Mouse (Mus musculus) mesoderm, embryonic 11.5 days (tissue): ENCODE measurements around the gene Gm42906.

Source experiments
- DNase-seq: peaks from one replicate; pipeline ENCODE4 v3.0.0-alpha.2; 2012; ENCODE audit warnings: low read depth, low spot score

Gene Gm42906

GRCm38 (mm10) chr5:151394690-151395089, 33.3 kb downstream of the Gm42906 start:
- no peak for DNase-seq

DNA sequence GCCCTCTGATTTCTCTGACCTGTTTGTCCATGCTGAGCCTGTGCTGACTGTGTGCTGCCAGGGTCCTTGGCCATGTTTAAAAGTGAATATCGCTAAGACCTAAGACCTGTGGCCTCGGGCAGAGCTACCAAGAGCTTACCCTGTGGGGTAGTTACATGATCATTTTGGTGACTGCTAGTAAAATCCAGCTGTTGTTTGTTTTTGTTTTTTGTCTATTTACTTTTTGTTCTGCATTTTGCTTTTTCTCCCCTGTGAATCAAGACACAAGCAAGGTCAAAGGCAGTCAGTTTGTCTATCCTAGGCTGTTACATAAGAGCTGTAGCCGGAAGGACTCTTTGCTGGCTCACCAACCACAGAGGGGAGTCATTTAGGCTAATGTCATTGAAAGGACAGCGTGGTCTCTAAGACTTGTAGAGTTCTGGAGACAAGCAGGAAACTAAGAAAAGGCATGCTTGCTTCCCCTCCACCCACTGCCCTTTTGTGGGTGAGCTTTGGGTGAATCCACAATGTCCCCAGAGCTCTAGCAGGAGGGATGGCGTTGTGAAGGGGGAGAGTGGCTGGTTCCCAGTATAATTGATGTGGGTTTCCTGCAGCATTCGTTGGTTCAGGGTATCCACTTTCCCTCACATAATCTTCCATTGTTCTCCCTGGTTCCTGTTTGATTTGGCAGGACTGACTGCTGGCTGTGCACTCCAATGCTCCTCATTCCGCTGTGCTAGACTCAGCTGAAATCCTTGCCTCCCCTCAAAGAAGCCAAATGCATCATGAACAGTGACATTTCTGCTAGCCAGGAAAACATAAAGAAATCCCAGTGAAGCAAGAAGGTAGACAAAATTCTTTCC, 33.9 kb downstream of the Gm42906 start:
- DNase-seq = no peak

DNA sequence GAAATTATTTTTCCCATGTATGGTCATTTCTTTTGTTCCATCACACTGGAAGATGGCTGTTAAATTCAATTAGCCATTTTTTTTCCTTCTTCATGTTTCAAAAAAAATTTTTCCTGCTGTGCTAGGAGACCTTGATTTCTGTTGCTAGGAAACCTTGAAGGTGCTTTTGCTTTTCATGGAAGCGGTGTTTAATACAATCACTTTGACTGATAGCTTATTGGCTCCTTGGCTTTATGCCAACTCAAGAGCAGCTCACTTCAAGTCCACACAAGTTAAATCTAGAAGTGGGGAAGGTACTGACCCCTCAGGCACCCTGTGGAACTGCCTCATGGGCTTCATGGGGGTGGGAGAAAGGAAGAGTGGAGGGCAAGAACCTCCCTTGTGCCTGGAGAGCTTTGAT, 38.1 kb downstream of the Gm42906 start:
- no peak for DNase-seq

GRCm38 (mm10) chr5:151379896-151380295, 48.1 kb downstream of the Gm42906 start:
- no peak for DNase-seq

GRCm38 (mm10) chr5:151379210-151379609, 48.8 kb downstream of the Gm42906 start:
- DNase-seq = no peak

GRCm38 (mm10) chr5:151376931-151377330, 51.0 kb downstream of the Gm42906 start:
- DNase-seq = no peak

DNA sequence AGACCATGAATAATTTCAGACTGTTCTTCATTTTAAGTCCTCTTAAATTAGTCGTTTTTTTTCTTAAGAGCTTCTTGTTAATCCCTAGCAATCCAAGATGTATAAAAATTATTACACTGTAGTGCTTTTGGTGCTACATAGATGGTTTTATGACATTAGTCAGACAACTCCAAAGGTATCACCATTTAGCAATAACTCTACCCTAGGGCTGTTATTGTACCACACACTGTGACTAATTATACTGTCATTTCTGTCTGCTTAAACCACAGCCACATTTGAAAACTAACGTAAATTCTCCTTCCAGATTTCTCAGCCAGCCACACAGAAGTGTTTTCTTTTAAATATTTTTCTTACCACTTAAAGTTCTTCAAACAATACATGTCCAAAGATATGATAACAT, 53.1 kb downstream of the Gm42906 start:
- no peak for DNase-seq

GRCm38 (mm10) chr5:151371130-151371529, 56.8 kb downstream of the Gm42906 start:
- DNase-seq = no peak

GRCm38 (mm10) chr5:151369306-151369721, 58.6 kb downstream of the Gm42906 start:
- no peak for DNase-seq

GRCm38 (mm10) chr5:151368395-151369190, 59.4 kb downstream of the Gm42906 start:
- peak; percentile 100 for DNase-seq

DNA sequence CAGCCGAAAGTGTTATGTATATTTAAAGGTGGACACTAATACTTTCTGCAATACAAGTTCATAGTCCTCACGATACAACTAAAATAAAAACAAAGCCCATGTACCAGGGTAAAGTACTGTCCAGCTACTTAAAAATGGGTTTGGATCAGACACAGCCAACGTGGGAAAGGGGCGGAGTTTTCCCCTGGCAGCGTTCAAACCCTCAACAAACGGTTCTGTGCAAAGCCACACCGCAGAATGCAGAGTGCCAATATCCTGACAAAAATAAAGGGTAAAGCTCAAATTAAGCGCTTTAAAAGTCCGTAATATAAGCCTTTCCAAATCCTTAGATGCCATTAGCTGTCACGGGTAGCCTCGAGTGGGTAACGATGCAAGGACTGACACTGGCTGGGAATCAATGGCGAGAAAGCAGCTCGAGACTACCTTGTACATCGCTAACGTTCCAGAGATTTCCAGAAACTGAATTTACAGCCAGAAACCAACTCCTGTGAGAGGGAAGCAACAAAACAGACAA, 60.0 kb downstream of the Gm42906 start:
- DNase-seq = peak; percentile 37

GRCm38 (mm10) chr5:151367317-151367716, 60.6 kb downstream of the Gm42906 start:
- DNase-seq = no peak

DNA sequence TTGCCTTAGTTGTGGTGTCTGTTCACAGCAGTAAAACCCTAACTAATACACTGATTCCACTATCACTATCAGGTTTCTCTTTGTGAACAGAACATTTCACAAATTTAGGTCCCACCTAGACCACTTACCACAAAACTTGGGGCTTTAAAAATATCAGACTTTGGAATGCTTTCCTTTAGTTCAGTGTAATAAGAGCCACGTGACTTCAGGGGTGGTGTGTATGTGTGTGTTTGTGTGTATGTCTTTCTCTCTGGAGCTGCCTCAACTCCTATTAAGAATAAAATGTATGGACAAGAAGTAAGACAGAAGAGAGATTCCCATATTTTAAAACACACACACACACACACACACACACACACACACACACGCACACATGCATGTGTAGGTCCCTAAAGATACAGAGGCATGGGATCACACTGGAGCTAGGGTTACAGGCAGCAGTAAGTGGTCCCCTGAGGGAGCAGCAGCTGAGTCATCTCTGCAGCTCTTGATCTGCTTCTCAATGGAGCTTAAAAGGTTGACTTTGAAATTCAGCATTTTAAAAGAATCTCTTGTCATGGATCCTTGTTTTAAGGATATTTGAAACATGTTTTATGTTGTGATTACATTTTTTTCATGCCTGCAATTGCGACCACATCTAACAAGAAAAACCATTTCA, 64.5 kb downstream of the Gm42906 start:
- DNase-seq = no peak

DNA sequence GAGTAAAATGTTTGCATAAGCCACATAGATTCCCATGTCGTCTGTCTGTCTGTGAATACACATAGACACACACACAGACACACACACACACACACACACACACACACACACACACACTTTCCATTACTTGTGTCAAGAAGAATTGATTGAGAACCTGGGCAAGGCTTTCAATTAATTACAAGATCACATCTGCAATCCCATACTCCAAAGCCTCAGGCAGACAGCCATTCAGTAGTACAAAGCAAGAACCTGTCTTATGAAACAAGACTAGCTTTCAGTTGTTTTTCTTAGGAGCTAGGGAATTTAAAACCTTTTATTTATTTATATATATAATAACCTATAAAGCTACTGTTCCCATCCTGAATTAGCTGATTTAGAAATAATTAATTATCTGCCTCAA, 78.3 kb downstream of the Gm42906 start:
- DNase-seq = no peak

DNA sequence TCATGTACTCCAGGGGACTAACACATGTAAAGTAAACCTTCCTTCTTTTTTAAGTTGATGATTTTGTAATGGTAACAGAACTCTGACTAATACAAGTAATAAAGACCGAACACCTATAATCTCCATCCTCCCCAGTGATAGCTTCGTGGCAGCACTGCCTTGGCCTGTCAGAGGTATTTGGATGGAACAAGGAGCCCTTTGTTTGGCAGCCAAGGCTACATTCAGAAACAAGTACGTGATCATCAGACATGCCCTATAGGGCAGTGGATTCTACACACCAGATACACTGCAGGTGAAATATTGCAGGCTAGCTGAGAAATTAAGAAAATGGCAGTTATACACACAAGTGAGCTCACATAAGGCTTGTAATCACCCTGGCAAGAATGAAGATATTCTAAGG, 79.5 kb downstream of the Gm42906 start:
- DNase-seq = no peak

- DNase-seq = no peak
Measured at GRCm38 (mm10) chr5:151346626-151347025, 81.3 kb downstream of the Gm42906 start.

GRCm38 (mm10) chr5:151344737-151345136, 83.2 kb downstream of the Gm42906 start:
- DNase-seq = no peak

DNA sequence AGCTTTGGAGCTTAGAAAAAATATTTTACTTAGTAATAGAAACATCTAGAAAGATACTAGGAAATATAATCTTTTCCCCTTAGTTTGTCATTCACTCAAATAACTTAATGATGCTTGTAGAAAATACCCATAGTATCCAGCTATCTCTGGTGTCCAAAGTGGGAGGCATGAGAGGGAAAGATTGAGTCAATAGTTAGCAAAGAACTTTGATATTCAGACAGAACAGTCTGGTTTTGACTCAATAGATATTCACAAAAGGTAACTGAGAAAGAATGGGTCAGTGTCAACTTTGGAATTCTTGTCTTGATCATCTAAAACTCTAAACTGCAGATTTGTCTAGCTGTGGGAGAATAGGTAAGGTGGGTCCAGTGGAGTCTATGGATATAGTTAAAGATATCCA, 94.3 kb downstream of the Gm42906 start:
- no peak for DNase-seq

DNA sequence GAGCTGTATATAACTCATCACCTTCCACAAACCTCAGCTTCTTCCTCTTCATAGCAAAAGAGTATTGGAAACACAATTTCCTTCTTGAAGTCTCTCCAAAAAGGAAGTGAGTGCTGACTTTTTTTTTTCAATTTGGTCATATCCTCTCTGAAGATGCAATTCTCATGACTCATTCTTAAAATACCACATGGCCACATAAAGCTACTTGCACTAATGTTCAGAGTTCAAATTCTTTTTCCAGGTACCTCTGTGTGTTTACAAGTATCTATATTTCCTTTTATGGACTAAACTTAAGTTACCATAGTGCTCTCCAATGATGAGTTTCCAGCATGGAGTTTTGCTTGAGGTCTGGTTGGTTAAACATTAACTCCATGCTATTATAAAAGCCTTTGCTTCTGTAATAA, 94.8 kb downstream of the Gm42906 start:
- DNase-seq = no peak

DNA sequence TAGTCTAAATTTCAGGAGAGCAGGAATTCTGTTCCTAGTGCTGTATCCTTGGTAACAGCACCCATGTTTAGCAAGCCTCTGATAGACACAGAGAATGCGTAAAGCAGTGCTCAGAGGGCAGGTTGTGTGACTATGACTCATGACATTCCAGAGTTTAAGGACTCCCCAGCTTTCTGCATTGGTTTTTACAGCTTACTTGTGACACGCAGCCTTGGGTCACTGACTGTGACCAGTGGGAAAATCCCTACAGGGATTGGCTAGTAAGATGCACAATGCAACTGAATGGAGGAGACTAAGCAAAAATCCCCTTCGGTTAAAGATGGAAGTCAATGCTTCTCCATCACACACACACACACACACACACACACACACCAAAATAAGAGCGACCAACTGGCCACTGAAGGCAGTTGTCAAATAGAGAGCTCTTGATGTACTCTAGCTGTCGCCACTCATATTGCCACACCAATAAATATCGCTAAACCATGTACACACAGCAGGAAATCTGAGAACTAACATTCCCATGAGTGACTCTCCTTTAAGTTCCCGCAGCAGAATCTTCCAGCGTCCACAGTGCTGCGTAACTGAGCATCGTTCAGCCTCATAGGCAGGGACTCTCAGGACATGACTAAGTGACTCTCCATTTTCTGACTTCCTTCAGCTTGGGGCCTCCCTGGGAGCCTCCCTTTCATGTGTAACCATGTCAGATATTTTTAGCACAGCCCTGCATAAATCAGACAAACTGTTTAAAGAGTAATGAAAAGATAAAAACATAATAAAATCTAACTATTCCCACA, 112.0 kb downstream of the Gm42906 start:
- DNase-seq = peak; percentile 36

DNA sequence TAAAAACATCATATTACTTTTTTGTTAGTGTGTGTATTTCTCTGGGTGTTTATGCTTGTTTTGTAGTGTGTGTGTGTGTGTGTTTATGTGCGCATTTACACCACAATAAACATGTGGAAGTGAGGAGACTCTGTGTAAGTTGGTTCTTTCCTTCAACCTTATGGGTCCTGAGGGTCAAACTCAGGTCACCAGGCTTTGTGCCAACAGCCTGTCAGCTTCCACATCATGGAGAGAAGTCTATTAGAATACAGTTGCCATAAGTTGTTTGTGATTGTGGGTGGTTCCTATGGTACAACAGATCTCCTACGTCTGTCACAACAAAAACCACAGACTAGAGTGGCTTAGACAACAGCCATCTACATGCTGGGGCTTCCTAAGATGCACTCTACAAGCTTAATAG, 127.7 kb downstream of the Gm42906 start:
- DNase-seq = no peak
